Mouse (Mus musculus) lung, postnatal 0 days (tissue): ENCODE data around the gene Nr1d2. TPM values are rescaled to one million over a fixed set of nuclear protein-coding genes. Genes with fewer than 3 reads are reported as not detected.
A peak's percentile ranks its signal among the peaks of the same experiment; 100 is the strongest.
"Not testable (repeated sequence)": the region's sequence is repeated elsewhere in the genome, so short reads cannot be mapped to it uniquely, and the experiment has no call there.

ENCODE experiments used
- ATAC-seq: fragments of 200-750 bp; cut with Nextera tagmentation; 2 replicates; pipeline ENCODE4 v1.8.0; 2017; ENCODE audit warnings: moderate library complexity
- DNase-seq: peaks from one replicate; pipeline ENCODE4 v3.0.0-alpha.2; 2016; ENCODE audit warnings: low spot score
- H3K27ac ChIP-seq: fragments of 300-500 bp; sonication (generic); 2 replicates; pipeline ENCODE4 v1.5.1; 2014; ENCODE audit warnings: antibody characterized with exemption, mild to moderate bottlenecking, low read length, mixed read lengths
- H3K27me3 ChIP-seq: fragments of 300-500 bp; sonication (generic); replicated peaks from 2 replicates; pipeline ENCODE4 v1.6.1; 2014; ENCODE audit warnings: low read length, mixed read lengths; ENCODE audit not compliant: insufficient read depth
- H3K36me3 ChIP-seq: fragments of 300-500 bp; sonication (generic); 2 replicates; pipeline ENCODE4 v1.6.1; 2014; ENCODE audit warnings: low read length, mixed read lengths; ENCODE audit not compliant: insufficient read depth
- H3K4me1 ChIP-seq: fragments of 300-500 bp; sonication (generic); 2 replicates; pipeline ENCODE4 v1.6.1; 2014; ENCODE audit warnings: antibody characterized with exemption, low read depth, low read length, mixed read lengths; ENCODE audit not compliant: insufficient read depth
- H3K4me2 ChIP-seq: fragments of 300-500 bp; sonication (generic); replicated peaks from 2 replicates; pipeline ENCODE4 v1.6.1; 2014; ENCODE audit warnings: low read depth, mild to moderate bottlenecking, low read length, moderate library complexity, mixed read lengths
- H3K4me3 ChIP-seq: fragments of 300-500 bp; sonication (generic); 2 replicates; pipeline ENCODE4 v1.5.1; 2014; ENCODE audit warnings: low read depth, low read length
- H3K9ac ChIP-seq: fragments of 300-500 bp; sonication (generic); replicated peaks from 2 replicates; pipeline ENCODE4 v1.6.1; 2014; ENCODE audit warnings: low read depth, mild to moderate bottlenecking
- H3K9me3 ChIP-seq: fragments of 300-500 bp; sonication (generic); 2 replicates; pipeline ENCODE4 v1.6.1; 2016; ENCODE audit warnings: low read length, mixed read lengths
- CTCF ChIP-seq: IDR thresholded peaks from 2 replicates; pipeline ENCODE4 v1.5.1; 2016; ENCODE audit warnings: antibody characterized with exemption, mild to moderate bottlenecking
- EP300 ChIP-seq: IDR thresholded peaks from 2 replicates; pipeline ENCODE4 v1.6.1; 2016; ENCODE audit warnings: antibody characterized with exemption, mild to moderate bottlenecking, control low read depth
- WGBS: fragments of 180-500 bp; shearing (Covaris S2); extraction: QIAGEN DNeasy Blood & Tissue Kit; methylation state at CpG from one replicate; pipeline ENCODE4 v1.1.7; 2014; 5-methylcytosine and 5-hydroxymethylcytosine counted together
- polyA plus RNA-seq: library from polyadenylated mRNA; unstranded; fragments of >200 nt; fragmentation: Nextera tagmentation; extraction: Ambion mirVana; gene quantifications from 2 replicates; pipeline ENCODE4 v1.2.1, GENCODE M21; 2015

Gene Nr1d2
- polyA plus RNA-seq, 1 experiment from 2014 or later = 12.5 TPM

- Histone ChIP-seq H3K4me2 (no peak overlapping the region), H3K4me3 (no peak overlapping the region), H3K27ac (no peak overlapping the region), H3K36me3 (peaks cover 3% of the 10 kb centered on the region; the same call in 1 of the 2 replicates), H3K27me3 (no peaks in the 10 kb centered on the region), H3K9me3 (no peaks in the 10 kb centered on the region), H3K9ac (no peak overlapping the region), H3K4me1 (peaks cover 2% of the 10 kb centered on the region)
- DNase-seq (no peak), ATAC-seq (no peak)
- TF ChIP-seq CTCF (no peak), EP300 (no peak)
- WGBS = 80% methylated on average over 1 of the region's 1 CpGs
These were observed 35.6 kb upstream of the Nr1d2 start for GRCm38 (mm10) chr14:18274526-18274925.

GRCm38 (mm10) chr14:18271666-18272065, 32.7 kb upstream of the Nr1d2 start:
- Histone ChIP-seq H3K4me2 (peak overlapping the region; percentile 76), H3K9ac (peak overlapping the region; percentile 64), H3K36me3 (no peaks in the 10 kb centered on the region), H3K27ac (peak overlapping the region; percentile 88), H3K4me1 (peaks cover 5% of the 10 kb centered on the region), H3K9me3 (no peaks in the 10 kb centered on the region), H3K4me3 (peak overlapping the region; percentile 88), H3K27me3 (no peaks in the 10 kb centered on the region)
- ATAC-seq = no peak
- no peak for TF ChIP-seq EP300
- TF ChIP-seq CTCF = no peak
- 3% methylated on average over 6 of the region's 7 CpGs for WGBS
- DNase-seq = peak; percentile 35

DNA sequence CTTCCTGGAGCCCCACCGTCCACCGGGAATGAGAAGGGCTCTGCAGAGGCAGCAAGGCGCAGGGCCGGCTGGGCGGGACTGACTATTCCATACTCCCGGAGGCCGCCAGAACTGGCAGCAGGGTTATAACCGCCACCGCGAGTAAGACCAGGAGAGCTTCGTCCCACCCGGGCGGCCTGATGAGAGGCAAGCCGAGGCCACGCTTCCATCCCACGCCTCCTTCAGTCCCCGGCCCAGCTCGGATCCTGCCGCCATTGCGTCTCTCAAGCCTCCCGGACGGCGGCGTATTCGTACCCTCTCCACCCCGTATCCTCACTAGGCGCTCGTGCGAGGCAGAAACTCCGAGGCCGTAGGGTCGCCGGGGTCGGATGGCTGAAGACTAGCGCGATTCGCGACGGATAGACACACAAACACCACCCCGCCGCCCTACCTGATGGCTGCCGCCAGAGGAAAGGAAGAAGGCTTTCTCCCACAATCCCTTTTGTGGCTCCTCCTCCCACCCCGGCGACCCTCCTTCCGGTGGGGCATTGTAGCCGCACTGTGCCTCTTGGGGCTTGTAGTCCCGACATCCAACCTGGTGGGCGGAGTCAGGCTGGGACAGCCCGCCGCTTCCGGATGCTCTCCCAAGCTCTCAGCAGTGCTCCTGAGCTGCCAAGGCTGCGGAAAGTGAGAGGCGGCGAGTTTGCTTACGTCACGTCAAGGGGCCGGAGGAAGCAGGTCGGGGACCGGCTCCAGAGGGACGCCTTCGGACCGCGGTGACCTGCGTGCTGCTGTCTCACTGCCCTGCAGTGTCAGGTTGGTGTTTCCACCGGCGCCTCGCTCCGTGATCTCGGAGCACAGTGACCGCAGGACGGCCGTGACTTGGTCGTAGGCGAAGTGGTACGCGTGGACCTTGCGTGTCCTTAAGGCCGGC, 31.9 kb upstream of the Nr1d2 start, which contains the start of the genes Nkiras1 and Rpl15:
Gene Nkiras1, plus strand, starts transcription at position 608 of the 913 bp plus-strand sequence.
Gene Rpl15, minus strand, starts transcription at position 863 of the 913 bp plus-strand sequence.
- H3K9me3 ChIP-seq = no peaks in the 10 kb centered on the region
- ATAC-seq = peak; percentile 100
- peak; percentile 43 for TF ChIP-seq CTCF
- peak; percentile 19; the same call in 1 of the 2 replicates for TF ChIP-seq EP300
- WGBS = under 1% methylated on average over 75 of the region's 78 CpGs
- peak within 1 kb of the TSS; percentile 88 for H3K4me3 ChIP-seq
- H3K27ac ChIP-seq = peak within 1 kb of the TSS; percentile 88
- H3K4me2 ChIP-seq = peak within 1 kb of the TSS; percentile 76
- DNase-seq = peak; percentile 99
- H3K4me1 ChIP-seq = peaks cover 5% of the 10 kb centered on the region
- no peaks in the 10 kb centered on the region for H3K27me3 ChIP-seq
- H3K36me3 ChIP-seq = no peaks in the 10 kb centered on the region
- H3K9ac ChIP-seq = peak within 1 kb of the TSS; percentile 95

DNA sequence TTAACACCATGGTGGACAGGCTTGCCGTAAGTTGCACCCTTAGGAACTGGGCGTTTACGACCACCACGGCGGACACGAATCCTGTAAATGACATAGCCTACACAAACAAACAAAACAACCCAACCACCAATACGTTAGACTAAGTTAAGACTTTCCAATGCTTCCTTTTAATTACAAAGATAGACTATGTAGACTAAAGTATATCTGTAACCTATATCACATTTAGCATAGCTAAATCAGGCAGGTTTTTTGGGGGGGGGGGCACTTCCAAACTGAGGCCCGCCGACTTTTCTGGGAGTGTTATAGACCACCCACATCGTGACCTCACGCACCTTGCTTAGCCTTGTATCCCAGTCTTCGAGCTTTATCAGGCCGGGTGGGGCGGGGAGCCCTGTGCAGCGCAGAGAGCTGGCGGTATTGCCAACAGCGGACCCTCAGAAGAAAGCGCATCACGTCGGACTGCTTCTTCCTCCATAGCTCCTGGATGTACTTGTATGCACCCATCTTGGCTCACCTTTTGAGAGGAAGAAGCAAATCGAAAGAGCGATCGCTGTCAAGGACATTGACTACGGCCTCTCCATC, 31.1 kb upstream of the Nr1d2 start:
- H3K36me3 ChIP-seq, ATAC-seq, H3K4me1 ChIP-seq, DNase-seq, H3K9me3 ChIP-seq, H3K27me3 ChIP-seq: not testable (repeated sequence)
- H3K27ac ChIP-seq = peak overlapping the region; percentile 77
- H3K9ac ChIP-seq = peak overlapping the region; percentile 95
- peak overlapping the region; percentile 61 for H3K4me2 ChIP-seq
- WGBS = 1% methylated on average over 21 of the region's 24 CpGs
- H3K4me3 ChIP-seq = peak overlapping the region; percentile 88

- 0 out of 2 replicates have a peak, but pooled peaks have one; percentile 28 for ATAC-seq
- no peaks in the 10 kb centered on the region for H3K36me3 ChIP-seq
- DNase-seq = peak; percentile 28
- H3K4me3 ChIP-seq = no peak overlapping the region
- 31% methylated on average over 4 of the region's 4 CpGs for WGBS
- TF ChIP-seq CTCF = no peak
- TF ChIP-seq EP300 = no peak
- H3K27me3 ChIP-seq = no peaks in the 10 kb centered on the region
- no peak overlapping the region for H3K27ac ChIP-seq
- no peaks in the 10 kb centered on the region for H3K9me3 ChIP-seq
- H3K4me1 ChIP-seq = no peaks in the 10 kb centered on the region
- no peak overlapping the region for H3K4me2 ChIP-seq
- no peak overlapping the region for H3K9ac ChIP-seq
These were observed 24.5 kb upstream of the Nr1d2 start for GRCm38 (mm10) chr14:18263427-18263826.

- H3K9me3 ChIP-seq = no peaks in the 10 kb centered on the region
- H3K9ac ChIP-seq = no peak overlapping the region
- peak; percentile 14; the same call in 1 of the 2 replicates for TF ChIP-seq CTCF
- no peak for TF ChIP-seq EP300
- H3K27ac ChIP-seq = no peak overlapping the region
- no peak overlapping the region for H3K4me3 ChIP-seq
- ATAC-seq (no peak), DNase-seq (no peak)
- no peak overlapping the region for H3K4me2 ChIP-seq
- WGBS = 83% methylated on average over 3 of the region's 3 CpGs
- no peaks in the 10 kb centered on the region for H3K27me3 ChIP-seq
- H3K4me1 ChIP-seq = no peaks in the 10 kb centered on the region
- no peaks in the 10 kb centered on the region for H3K36me3 ChIP-seq
These were observed 22.3 kb upstream of the Nr1d2 start for GRCm38 (mm10) chr14:18261203-18261602.
